Mouse (Mus musculus): ENCODE measurements around the gene Ltb4r2.

DNA sequence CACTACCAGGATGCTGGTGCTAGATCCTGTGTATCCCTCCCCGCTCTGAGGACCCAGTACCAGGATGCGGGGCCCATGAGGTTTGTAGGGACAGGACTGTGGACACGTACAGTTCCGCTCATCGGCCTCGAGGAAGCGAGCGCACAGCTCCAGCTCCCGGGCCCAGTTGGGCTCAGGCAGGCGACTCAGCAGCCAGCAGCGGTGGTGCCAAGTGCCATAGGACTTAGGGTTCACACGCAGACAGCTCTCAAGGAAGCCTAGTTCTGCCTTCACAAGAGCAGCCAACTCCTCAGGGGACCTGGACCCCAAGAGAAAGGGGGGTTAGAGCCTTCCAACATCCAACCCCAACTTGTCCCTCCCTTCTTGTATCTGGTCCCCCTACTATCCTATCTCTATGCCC is 40.6 kb upstream of the Ltb4r2 start:
- TF ChIP-seq GATA1 (IDR thresholded peaks at IDR 0.05; ENCODE audit: borderline replicate concordance, low read length) (no peak), FLI1 (IDR thresholded peaks at IDR 0.05; ENCODE audit: low read length) (no peak)
